Mouse (Mus musculus): ENCODE data around the gene Apoh. TPM values are rescaled to one million over a fixed set of nuclear protein-coding genes. Genes with fewer than 3 reads are reported as not detected.

Gene Apoh
- polyA plus RNA-seq, 1 experiment from 2014 or later = 27.2 TPM

- Histone ChIP-seq H3K27me3 (ENCODE audit: control insufficient read depth, insufficient read depth, low read length) (no peaks in the 10 kb centered on the region), H3K9me3 (replicated peaks; ENCODE audit: control insufficient read depth, low read length) (no peaks in the 10 kb centered on the region), H3K9ac (ENCODE audit: low read length) (no peak overlapping the region), H3K4me3 (replicated peaks; ENCODE audit: low read length) (no peak overlapping the region), H3K36me3 (ENCODE audit: control insufficient read depth, insufficient read depth, low read length) (no peaks in the 10 kb centered on the region), H3K4me2 (ENCODE audit: low read depth, low read length) (no peak overlapping the region), H3K27ac (ENCODE audit: low read length) (no peak overlapping the region), H3K4me1 (ENCODE audit: control insufficient read depth, insufficient read depth, low read length) (peaks cover 13% of the 10 kb centered on the region; the same call in 1 of the 2 replicates)
- no peak for ATAC-seq (ENCODE audit: insufficient read depth, low FRiP score)
- 76% methylated on average over 10 of the region's 10 CpGs for WGBS
Measured at GRCm38 (mm10) chr11:108301796-108302490, 41.2 kb upstream of the Apoh start.

GRCm38 (mm10) chr11:108303787-108304186, 39.4 kb upstream of the Apoh start:
- no peak overlapping the region for H3K9ac ChIP-seq (ENCODE audit: low read length)
- 67% methylated on average over 4 of the region's 4 CpGs for WGBS

GRCm38 (mm10) chr11:108307258-108307657, 35.9 kb upstream of the Apoh start:
- no peaks in the 10 kb centered on the region for H3K9me3 ChIP-seq (replicated peaks; ENCODE audit: control insufficient read depth, low read length)
- ATAC-seq (ENCODE audit: insufficient read depth, low FRiP score) = no peak
- no peaks in the 10 kb centered on the region for H3K27me3 ChIP-seq (ENCODE audit: control insufficient read depth, insufficient read depth, low read length)
- WGBS = 39% methylated on average over 7 of the region's 7 CpGs
- no peak overlapping the region for H3K9ac ChIP-seq (ENCODE audit: low read length)
- peak overlapping the region; percentile 1; the same call in 1 of the 2 replicates for H3K4me2 ChIP-seq (ENCODE audit: low read depth, low read length)
- no peaks in the 10 kb centered on the region for H3K36me3 ChIP-seq (ENCODE audit: control insufficient read depth, insufficient read depth, low read length)
- peaks cover 27% of the 10 kb centered on the region for H3K4me1 ChIP-seq (ENCODE audit: control insufficient read depth, insufficient read depth, low read length)
- no peak overlapping the region for H3K4me3 ChIP-seq (replicated peaks; ENCODE audit: low read length)
- H3K27ac ChIP-seq (ENCODE audit: low read length) = peak overlapping the region; percentile 21; the same call in 1 of the 2 replicates

More at GRCm38 (mm10) chr11:108303787-108304186, 39.4 kb upstream of the Apoh start:
- peak; percentile 56 for ATAC-seq (ENCODE audit: insufficient read depth, low FRiP score)
- peaks cover 13% of the 10 kb centered on the region; the same call in 1 of the 2 replicates for H3K4me1 ChIP-seq (ENCODE audit: control insufficient read depth, insufficient read depth, low read length)
- H3K27me3 ChIP-seq (ENCODE audit: control insufficient read depth, insufficient read depth, low read length) = no peaks in the 10 kb centered on the region
- no peak overlapping the region for H3K4me2 ChIP-seq (ENCODE audit: low read depth, low read length)
- no peaks in the 10 kb centered on the region for H3K36me3 ChIP-seq (ENCODE audit: control insufficient read depth, insufficient read depth, low read length)
- H3K27ac ChIP-seq (ENCODE audit: low read length) = peak overlapping the region; percentile 63
- H3K9me3 ChIP-seq (replicated peaks; ENCODE audit: control insufficient read depth, low read length) = no peaks in the 10 kb centered on the region
- H3K4me3 ChIP-seq (replicated peaks; ENCODE audit: low read length) = no peak overlapping the region

GRCm38 (mm10) chr11:108308253-108308652, 34.9 kb upstream of the Apoh start:
- H3K36me3 ChIP-seq (ENCODE audit: control insufficient read depth, insufficient read depth, low read length) = no peaks in the 10 kb centered on the region
- H3K4me3 ChIP-seq (replicated peaks; ENCODE audit: low read length) = no peak overlapping the region
- H3K27me3 ChIP-seq (ENCODE audit: control insufficient read depth, insufficient read depth, low read length) = no peaks in the 10 kb centered on the region
- H3K27ac ChIP-seq (ENCODE audit: low read length) = no peak overlapping the region
- H3K9ac ChIP-seq (ENCODE audit: low read length) = no peak overlapping the region
- 90% methylated on average over 5 of the region's 5 CpGs for WGBS
- H3K9me3 ChIP-seq (replicated peaks; ENCODE audit: control insufficient read depth, low read length) = no peaks in the 10 kb centered on the region
- peaks cover 31% of the 10 kb centered on the region for H3K4me1 ChIP-seq (ENCODE audit: control insufficient read depth, insufficient read depth, low read length)
- no peak overlapping the region for H3K4me2 ChIP-seq (ENCODE audit: low read depth, low read length)
- no peak for ATAC-seq (ENCODE audit: insufficient read depth, low FRiP score)

- WGBS = 67% methylated on average over 5 of the region's 5 CpGs
- no peaks in the 10 kb centered on the region for H3K27me3 ChIP-seq (ENCODE audit: control insufficient read depth, insufficient read depth, low read length)
- no peak overlapping the region for H3K27ac ChIP-seq (ENCODE audit: low read length)
- no peaks in the 10 kb centered on the region for H3K9me3 ChIP-seq (replicated peaks; ENCODE audit: control insufficient read depth, low read length)
- ATAC-seq (ENCODE audit: insufficient read depth, low FRiP score) = peak; percentile 18; the same call in 1 of the 2 replicates
- no peak overlapping the region for H3K4me3 ChIP-seq (replicated peaks; ENCODE audit: low read length)
- H3K9ac ChIP-seq (ENCODE audit: low read length) = no peak overlapping the region
- peaks cover 18% of the 10 kb centered on the region; the same call in 1 of the 2 replicates for H3K4me1 ChIP-seq (ENCODE audit: control insufficient read depth, insufficient read depth, low read length)
- H3K36me3 ChIP-seq (ENCODE audit: control insufficient read depth, insufficient read depth, low read length) = no peaks in the 10 kb centered on the region
- no peak overlapping the region for H3K4me2 ChIP-seq (ENCODE audit: low read depth, low read length)
Measured at GRCm38 (mm10) chr11:108309791-108310190, 33.4 kb upstream of the Apoh start.

GRCm38 (mm10) chr11:108311912-108312311, 31.2 kb upstream of the Apoh start:
- Histone ChIP-seq H3K4me2 (ENCODE audit: low read depth, low read length) (no peak overlapping the region), H3K9me3 (replicated peaks; ENCODE audit: control insufficient read depth, low read length) (no peaks in the 10 kb centered on the region), H3K9ac (ENCODE audit: low read length) (no peak overlapping the region), H3K36me3 (ENCODE audit: control insufficient read depth, insufficient read depth, low read length) (no peaks in the 10 kb centered on the region), H3K27ac (ENCODE audit: low read length) (no peak overlapping the region), H3K4me3 (replicated peaks; ENCODE audit: low read length) (no peak overlapping the region), H3K4me1 (ENCODE audit: control insufficient read depth, insufficient read depth, low read length) (peaks cover 18% of the 10 kb centered on the region; the same call in 1 of the 2 replicates), H3K27me3 (ENCODE audit: control insufficient read depth, insufficient read depth, low read length) (no peaks in the 10 kb centered on the region)
- WGBS = 49% methylated on average over 2 of the region's 2 CpGs
- no peak for ATAC-seq (ENCODE audit: insufficient read depth, low FRiP score)

GRCm38 (mm10) chr11:108312516-108312915, 30.6 kb upstream of the Apoh start:
- H3K27ac ChIP-seq (ENCODE audit: low read length) = no peak overlapping the region
- H3K36me3 ChIP-seq (ENCODE audit: control insufficient read depth, insufficient read depth, low read length) = no peaks in the 10 kb centered on the region
- H3K4me2 ChIP-seq (ENCODE audit: low read depth, low read length) = no peak overlapping the region
- no peak overlapping the region for H3K9ac ChIP-seq (ENCODE audit: low read length)
- no peak overlapping the region for H3K4me3 ChIP-seq (replicated peaks; ENCODE audit: low read length)
- H3K27me3 ChIP-seq (ENCODE audit: control insufficient read depth, insufficient read depth, low read length) = no peaks in the 10 kb centered on the region
- H3K9me3 ChIP-seq (replicated peaks; ENCODE audit: control insufficient read depth, low read length) = no peaks in the 10 kb centered on the region
- 67% methylated on average over 5 of the region's 5 CpGs for WGBS
- ATAC-seq (ENCODE audit: insufficient read depth, low FRiP score) = no peak
- peaks cover 18% of the 10 kb centered on the region; the same call in 1 of the 2 replicates for H3K4me1 ChIP-seq (ENCODE audit: control insufficient read depth, insufficient read depth, low read length)

- H3K36me3 ChIP-seq (ENCODE audit: control insufficient read depth, insufficient read depth, low read length) = no peaks in the 10 kb centered on the region
- H3K9ac ChIP-seq (ENCODE audit: low read length) = no peak overlapping the region
- H3K4me3 ChIP-seq (replicated peaks; ENCODE audit: low read length) = no peak overlapping the region
- no peak overlapping the region for H3K27ac ChIP-seq (ENCODE audit: low read length)
- ATAC-seq (ENCODE audit: insufficient read depth, low FRiP score) = no peak
- H3K4me1 ChIP-seq (ENCODE audit: control insufficient read depth, insufficient read depth, low read length) = peaks cover 15% of the 10 kb centered on the region; the same call in 1 of the 2 replicates
- no peaks in the 10 kb centered on the region for H3K9me3 ChIP-seq (replicated peaks; ENCODE audit: control insufficient read depth, low read length)
- H3K27me3 ChIP-seq (ENCODE audit: control insufficient read depth, insufficient read depth, low read length) = no peaks in the 10 kb centered on the region
- H3K4me2 ChIP-seq (ENCODE audit: low read depth, low read length) = no peak overlapping the region
- WGBS = 78% methylated on average over 7 of the region's 7 CpGs
Measured at GRCm38 (mm10) chr11:108315736-108316135, 27.4 kb upstream of the Apoh start.

GRCm38 (mm10) chr11:108317878-108318277, 25.3 kb upstream of the Apoh start:
- Histone ChIP-seq H3K36me3 (ENCODE audit: control insufficient read depth, insufficient read depth, low read length) (no peaks in the 10 kb centered on the region), H3K27ac (ENCODE audit: low read length) (no peak overlapping the region), H3K4me1 (ENCODE audit: control insufficient read depth, insufficient read depth, low read length) (no peaks in the 10 kb centered on the region), H3K9ac (ENCODE audit: low read length) (no peak overlapping the region), H3K4me2 (ENCODE audit: low read depth, low read length) (no peak overlapping the region), H3K9me3 (replicated peaks; ENCODE audit: control insufficient read depth, low read length) (no peaks in the 10 kb centered on the region), H3K27me3 (ENCODE audit: control insufficient read depth, insufficient read depth, low read length) (no peaks in the 10 kb centered on the region), H3K4me3 (replicated peaks; ENCODE audit: low read length) (no peak overlapping the region)
- no peak for ATAC-seq (ENCODE audit: insufficient read depth, low FRiP score)
- WGBS = 77% methylated on average over 6 of the region's 6 CpGs

Data from stomach, embryonic 16.5 days (tissue).